Mouse (Mus musculus) E14TG2a.4 (cell line): ENCODE measurements around the gene Zfpm1.

ENCODE experiments used
- CTCF ChIP-seq: conservative IDR thresholded peaks from 2 replicates; pipeline ENCODE4 v1.5.1; 2014; ENCODE audit warnings: low read length
- NANOG ChIP-seq: IDR thresholded peaks from 2 replicates; pipeline ENCODE4 v1.6.1; 2014; ENCODE audit warnings: borderline replicate concordance, low read length, mixed read lengths
- POU5F1 ChIP-seq: IDR thresholded peaks from 2 replicates; pipeline ENCODE4 v1.6.1; 2014; ENCODE audit warnings: low read length, borderline replicate concordance

DNA sequence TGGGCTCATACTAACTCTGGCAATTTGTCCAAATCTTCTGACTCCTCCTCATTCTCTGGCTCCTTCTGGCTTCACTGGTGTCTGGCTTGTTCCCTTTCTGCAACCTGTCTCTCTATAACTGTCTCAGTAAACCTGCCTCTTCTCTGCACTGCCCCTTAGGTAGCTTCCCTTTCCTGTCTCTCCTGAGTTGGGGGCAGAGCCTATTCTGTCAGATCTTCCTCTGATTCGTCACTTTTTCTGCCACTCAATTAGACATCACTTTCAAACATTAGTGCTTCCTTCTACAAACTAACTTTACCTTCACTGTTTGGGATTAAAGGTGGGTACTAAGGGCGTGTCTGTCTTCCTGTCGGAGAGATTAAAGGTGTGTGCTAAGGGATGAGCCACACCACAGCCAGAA is 58.8 kb downstream of the Zfpm1 start:
- TF ChIP-seq CTCF: no peak
- no peak for TF ChIP-seq NANOG
- no peak for TF ChIP-seq POU5F1
